Mouse (Mus musculus): ENCODE measurements at regions not wholly inside any gene's neighbourhood (a gene's known extent, or its start where the extent isn't known, plus 50 kb on each side); places are given as distances from the start of the nearest gene placed in this dataset.

DNA sequence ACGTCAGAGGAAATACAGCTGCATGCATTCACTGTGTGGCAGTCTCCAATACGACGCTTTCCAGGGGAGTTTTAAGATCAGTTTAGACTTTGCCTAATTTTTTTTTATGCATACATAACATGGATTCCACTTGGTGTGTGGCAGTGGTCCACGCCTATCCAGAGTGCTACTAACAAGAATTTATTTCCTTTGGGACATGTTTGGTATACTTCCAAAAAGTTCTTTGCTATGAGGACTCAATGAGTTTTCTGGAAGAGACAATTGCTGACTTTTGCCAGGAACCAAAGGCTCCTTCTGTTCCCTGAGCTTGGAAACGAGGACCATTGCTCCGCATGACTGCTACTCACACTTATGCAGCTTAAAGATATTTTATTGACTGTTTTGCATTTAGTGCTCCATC, 59.2 kb downstream of the Marcks start:
- intact Hi-C loops (cut with DNase I) = loop anchor here (2.0 kb wide), 1 partner anchor 55 kb away; no protein-coding TSS in a partner anchor
- no peak for DNase-seq (ENCODE audit: low spot score)

DNA sequence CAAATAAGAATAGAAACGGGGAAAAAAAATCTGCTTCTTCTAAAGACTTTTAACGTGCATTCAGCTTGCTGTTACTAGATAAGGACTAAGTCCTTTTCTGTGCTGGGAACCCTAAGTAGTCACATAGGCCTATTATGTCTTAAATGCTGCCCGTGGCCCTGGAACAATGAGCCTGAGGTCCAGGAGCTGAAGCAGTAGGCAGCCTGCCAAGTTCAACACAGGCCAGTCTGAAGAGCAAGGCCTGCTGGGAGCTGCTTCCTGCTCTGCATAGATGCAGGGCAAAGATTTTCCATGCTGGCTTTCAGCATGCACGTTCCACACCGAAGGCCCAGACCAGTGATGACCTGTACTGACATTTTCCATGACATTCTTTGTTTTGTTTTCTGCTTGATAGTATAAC, 60.3 kb downstream of the Marcks start:
- DNase-seq (ENCODE audit: low spot score) = peak; percentile 84
- intact Hi-C loops (cut with DNase I) = loop anchor here (2.0 kb wide), 1 partner anchor 56 kb away; no protein-coding TSS in a partner anchor

DNA sequence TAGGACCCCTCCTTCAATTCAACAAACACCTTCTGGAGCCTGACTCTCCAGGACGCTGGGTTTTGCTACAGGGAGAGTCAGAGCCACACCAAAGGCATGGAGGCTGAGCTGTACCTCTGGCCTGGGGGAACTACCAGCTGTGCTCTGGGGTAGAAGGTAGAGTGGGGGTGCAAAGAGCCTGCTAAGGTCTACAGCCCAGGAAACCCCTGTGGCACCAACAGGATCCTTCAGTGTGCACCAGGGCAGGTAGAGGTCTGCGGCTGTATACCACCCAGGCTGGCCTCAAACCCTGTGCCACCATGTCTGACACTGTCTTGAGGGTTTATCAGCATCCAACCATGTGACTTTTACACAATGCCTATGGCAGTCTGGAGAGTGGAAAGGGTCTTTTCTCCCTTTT, 61.0 kb downstream of the Marcks start:
- intact Hi-C loops (cut with DNase I) = loop anchor here (2.0 kb wide), 1 partner anchor 57 kb away; no protein-coding TSS in a partner anchor
- no peak for DNase-seq (ENCODE audit: low spot score)

DNA sequence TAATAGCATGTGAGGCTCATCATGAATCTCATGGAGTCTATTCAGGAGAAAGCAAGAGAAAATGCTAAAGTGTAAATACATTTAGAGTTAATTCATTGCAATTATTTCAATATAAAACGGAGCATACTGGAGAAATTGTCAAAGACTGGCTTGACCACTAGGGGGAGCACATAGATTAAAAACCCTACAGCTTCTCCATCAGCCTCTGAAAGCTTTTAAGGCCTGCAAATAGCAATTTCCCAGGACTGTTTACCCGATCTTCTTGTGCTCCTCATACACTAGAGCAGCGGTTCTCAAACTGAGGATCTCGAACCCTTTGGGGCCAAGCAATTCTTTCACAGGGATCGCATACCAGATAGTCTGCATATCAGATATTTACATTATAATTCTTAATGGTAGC, 65.9 kb downstream of the Marcks start:
- no peak for DNase-seq (ENCODE audit: low spot score)

DNA sequence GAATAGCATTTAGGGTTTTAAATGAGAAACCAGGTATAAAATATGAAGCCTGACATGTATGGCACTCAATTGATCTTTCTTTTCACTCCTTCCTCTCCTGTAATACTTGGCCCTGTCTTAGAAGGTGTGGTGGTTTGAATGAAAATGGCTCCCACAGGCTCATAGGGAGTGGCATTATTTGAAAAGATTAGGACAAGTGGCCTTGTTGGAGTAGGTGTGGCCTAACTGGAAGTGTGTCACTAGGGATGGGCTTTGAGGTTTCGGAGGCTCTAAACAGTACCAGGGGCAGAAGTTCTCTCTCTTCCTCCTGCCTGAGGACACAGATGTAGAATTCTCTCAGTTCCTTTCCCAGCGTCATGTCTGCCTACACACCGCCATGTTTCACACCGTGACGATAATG, 66.7 kb downstream of the Marcks start:
- DNase-seq (ENCODE audit: low spot score) = no peak
- intact Hi-C loops (cut with DNase I) = loop anchor here (2.0 to 5.0 kb wide), 4 partner anchors 65 to 1777 kb away; no protein-coding TSS in a partner anchor

More for the DNA sequence above, 65.9 kb downstream of the Marcks start:
- intact Hi-C loops (cut with DNase I) = loop anchor here (2.0 to 5.0 kb wide), 4 partner anchors 64 to 1776 kb away; no protein-coding TSS in a partner anchor

DNA sequence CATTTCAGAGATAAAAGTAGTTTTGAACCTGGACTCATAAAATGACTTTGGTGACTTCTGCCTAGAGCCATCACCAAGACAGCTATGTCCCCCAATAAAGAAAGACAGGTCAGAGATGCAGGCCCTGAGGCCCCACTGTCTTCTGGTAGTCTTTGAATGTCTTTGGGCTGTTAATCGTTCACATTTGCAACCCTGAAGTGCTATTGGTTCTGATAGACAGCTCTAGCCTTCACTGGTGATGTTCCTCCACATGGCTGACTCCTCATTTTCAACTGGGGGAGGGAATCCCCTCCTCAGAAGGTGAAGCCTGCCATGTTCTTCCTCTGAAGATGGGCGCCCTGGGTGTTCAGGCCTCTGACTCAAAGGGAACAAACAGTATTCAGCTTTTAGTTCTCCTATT, 67.3 kb downstream of the Marcks start:
- DNase-seq (ENCODE audit: low spot score) = no peak
- intact Hi-C loops (cut with DNase I) = loop anchor here (5.0 kb wide), 1 partner anchor 1196 kb away; no protein-coding TSS in a partner anchor
